Mouse (Mus musculus): ENCODE measurements around the gene Arhgef11. TPM values are rescaled to one million over a fixed set of nuclear protein-coding genes. Genes with fewer than 3 reads are reported as not detected.

The Arhgef11 gene
- polyA plus RNA-seq, 1 experiment from 2014 or later, result 11.0 TPM

DNA sequence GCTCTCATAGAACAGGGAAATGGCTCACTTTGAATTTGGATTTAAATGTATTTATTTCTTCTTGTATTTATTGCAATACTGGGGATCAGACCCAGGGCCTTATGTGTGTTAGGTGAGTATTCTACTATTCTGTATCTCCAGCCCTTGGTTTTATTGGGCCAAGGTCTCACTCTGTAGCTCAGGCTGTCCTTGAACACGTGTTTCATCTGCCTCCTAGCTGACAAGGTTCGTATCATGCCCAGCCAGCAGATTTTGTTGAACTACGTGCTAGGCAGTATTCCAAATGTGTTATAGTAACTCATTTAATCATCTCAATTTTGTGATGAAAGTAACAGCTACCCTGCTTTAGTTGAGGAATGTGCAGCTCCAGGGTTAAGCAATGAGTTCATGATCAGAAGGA lies 124.7 kb downstream of the Arhgef11 start:
- WGBS, result 77% methylated on average over 3 of the region's 3 CpGs
- no peaks in the 10 kb centered on the region for H3K9me3 ChIP-seq (replicated peaks; ENCODE audit: low read length)
- TF ChIP-seq CTCF (IDR thresholded peaks at IDR 0.05; ENCODE audit: low read depth), result no peak
- DNase-seq (ENCODE audit: low spot score) (no peak), ATAC-seq (replicated peaks; ENCODE audit: low FRiP score, low read depth) (no peak)
- peaks cover 18% of the 10 kb centered on the region for H3K36me3 ChIP-seq (ENCODE audit: insufficient read depth, low read length)
- H3K27ac ChIP-seq, result no peak overlapping the region
- H3K9ac ChIP-seq (ENCODE audit: low read depth, low read length), result no peak overlapping the region
- no peak overlapping the region for H3K4me3 ChIP-seq (replicated peaks; ENCODE audit: low read depth, low read length)
- peaks cover 8% of the 10 kb centered on the region; the same call in 1 of the 2 replicates for H3K4me1 ChIP-seq (replicated peaks; ENCODE audit: insufficient read depth, low read length)
- no peak overlapping the region for H3K4me2 ChIP-seq (ENCODE audit: low read length)
- H3K27me3 ChIP-seq (ENCODE audit: insufficient read depth, low read length), result no peaks in the 10 kb centered on the region

DNA sequence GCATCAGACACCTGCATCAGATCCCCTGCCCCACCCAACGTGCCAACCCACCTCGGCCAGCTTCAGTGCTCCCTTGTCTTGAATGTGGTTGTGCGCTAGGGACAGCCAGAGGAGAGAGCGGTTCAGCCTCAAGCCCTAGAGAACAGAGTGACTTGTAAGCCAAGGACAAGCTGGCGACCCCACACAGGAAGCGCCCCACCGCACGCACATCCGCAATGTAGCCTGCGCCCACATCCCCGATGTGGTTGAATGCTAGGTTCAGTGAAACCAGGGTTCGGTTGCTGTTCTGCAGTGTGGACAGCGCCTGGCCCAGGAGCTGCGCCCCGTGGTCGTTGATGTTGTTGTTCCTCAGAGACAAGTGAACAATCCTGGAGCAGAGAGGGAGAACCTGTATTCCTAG lies 125.4 kb downstream of the Arhgef11 start:
- no peak overlapping the region for H3K9ac ChIP-seq (ENCODE audit: low read depth, low read length)
- DNase-seq (ENCODE audit: low spot score) (no peak), ATAC-seq (replicated peaks; ENCODE audit: low FRiP score, low read depth) (no peak)
- no peak overlapping the region for H3K4me3 ChIP-seq (replicated peaks; ENCODE audit: low read depth, low read length)
- peaks cover 8% of the 10 kb centered on the region; the same call in 1 of the 2 replicates for H3K4me1 ChIP-seq (replicated peaks; ENCODE audit: insufficient read depth, low read length)
- peaks cover 11% of the 10 kb centered on the region for H3K36me3 ChIP-seq (ENCODE audit: insufficient read depth, low read length)
- TF ChIP-seq CTCF (IDR thresholded peaks at IDR 0.05; ENCODE audit: low read depth), result no peak
- no peak overlapping the region for H3K4me2 ChIP-seq (ENCODE audit: low read length)
- H3K27me3 ChIP-seq (ENCODE audit: insufficient read depth, low read length), result no peaks in the 10 kb centered on the region
- no peak overlapping the region for H3K27ac ChIP-seq
- WGBS, result 76% methylated on average over 16 of the region's 16 CpGs
- H3K9me3 ChIP-seq (replicated peaks; ENCODE audit: low read length), result no peaks in the 10 kb centered on the region

DNA sequence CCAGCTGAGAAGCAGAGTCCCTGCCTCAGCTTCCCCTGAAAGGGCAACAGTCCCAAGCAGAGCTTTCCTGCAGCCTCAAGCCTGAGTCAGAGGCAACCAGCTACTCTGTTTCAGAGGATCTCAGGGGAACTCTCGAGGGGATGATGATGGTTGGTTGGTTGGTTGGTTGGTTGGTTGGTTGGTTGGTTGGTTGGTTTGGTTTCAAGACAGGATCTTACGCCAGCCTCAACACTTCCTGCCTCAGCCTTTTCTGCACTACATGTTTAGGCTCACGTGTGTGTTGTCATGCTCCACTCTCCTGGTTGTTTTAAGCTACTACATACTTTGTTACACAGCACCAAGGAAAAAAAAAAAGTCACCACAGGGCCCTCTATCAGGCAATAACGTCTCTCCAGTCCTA lies 126.6 kb downstream of the Arhgef11 start:
- Histone ChIP-seq H3K4me1 (replicated peaks; ENCODE audit: insufficient read depth, low read length) (peaks cover 8% of the 10 kb centered on the region; the same call in 1 of the 2 replicates), H3K36me3 (ENCODE audit: insufficient read depth, low read length) (peaks cover under 1% of the 10 kb centered on the region), H3K4me3 (replicated peaks; ENCODE audit: low read depth, low read length) (no peak overlapping the region), H3K4me2 (ENCODE audit: low read length) (no peak overlapping the region), H3K27ac (no peak overlapping the region), H3K27me3 (ENCODE audit: insufficient read depth, low read length) (no peaks in the 10 kb centered on the region), H3K9ac (ENCODE audit: low read depth, low read length) (no peak overlapping the region), H3K9me3 (replicated peaks; ENCODE audit: low read length) (no peaks in the 10 kb centered on the region)
- 82% methylated on average over 4 of the region's 4 CpGs for WGBS
- DNase-seq (ENCODE audit: low spot score) (no peak), ATAC-seq (replicated peaks; ENCODE audit: low FRiP score, low read depth) (no peak)
- no peak for TF ChIP-seq CTCF (IDR thresholded peaks at IDR 0.05; ENCODE audit: low read depth)

DNA sequence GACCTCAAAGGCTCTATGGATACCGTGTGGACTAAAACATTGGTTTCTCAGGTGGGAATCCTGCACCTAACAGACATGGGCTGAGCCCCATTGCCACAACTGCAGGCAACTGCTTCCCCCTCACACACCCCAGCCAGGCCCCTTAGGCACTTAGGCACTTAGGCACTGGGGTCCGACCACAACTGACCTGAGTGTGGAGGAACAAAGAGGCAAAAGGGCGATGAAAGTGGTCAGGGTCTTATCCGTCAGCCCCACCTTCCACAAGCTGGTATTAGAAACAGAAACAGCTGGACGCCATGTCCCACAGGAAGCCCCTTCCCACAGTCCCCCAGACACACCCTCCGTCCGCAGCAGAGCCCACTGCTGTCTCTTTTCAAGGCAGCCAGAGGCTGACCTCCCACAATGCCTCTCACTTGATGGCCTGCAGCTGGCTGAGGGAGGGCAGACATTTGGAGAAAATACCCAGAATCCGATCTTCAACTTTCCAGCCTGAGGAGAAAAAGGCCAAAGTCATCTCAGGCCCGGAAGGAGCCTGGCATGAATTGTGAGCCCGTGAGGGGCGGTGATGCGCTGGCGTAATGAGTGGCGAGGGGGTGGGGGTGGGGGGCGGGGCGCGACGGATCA lies 127.8 kb downstream of the Arhgef11 start:
- WGBS, result 19% methylated on average over 18 of the region's 18 CpGs
- Histone ChIP-seq H3K9ac (ENCODE audit: low read depth, low read length) (peak overlapping the region; percentile 35; the same call in 1 of the 2 replicates), H3K27me3 (ENCODE audit: insufficient read depth, low read length) (no peaks in the 10 kb centered on the region), H3K27ac (peak overlapping the region; percentile 77), H3K36me3 (ENCODE audit: insufficient read depth, low read length) (peaks cover 8% of the 10 kb centered on the region; the same call in 1 of the 2 replicates), H3K4me2 (ENCODE audit: low read length) (peak overlapping the region; percentile 41), H3K9me3 (replicated peaks; ENCODE audit: low read length) (no peaks in the 10 kb centered on the region), H3K4me3 (replicated peaks; ENCODE audit: low read depth, low read length) (no peak overlapping the region), H3K4me1 (replicated peaks; ENCODE audit: insufficient read depth, low read length) (peaks cover 8% of the 10 kb centered on the region; the same call in 1 of the 2 replicates)
- DNase-seq (ENCODE audit: low spot score), result peak; percentile 87
- TF ChIP-seq CTCF (IDR thresholded peaks at IDR 0.05; ENCODE audit: low read depth), result no peak
- peak; percentile 42 for ATAC-seq (replicated peaks; ENCODE audit: low FRiP score, low read depth)

DNA sequence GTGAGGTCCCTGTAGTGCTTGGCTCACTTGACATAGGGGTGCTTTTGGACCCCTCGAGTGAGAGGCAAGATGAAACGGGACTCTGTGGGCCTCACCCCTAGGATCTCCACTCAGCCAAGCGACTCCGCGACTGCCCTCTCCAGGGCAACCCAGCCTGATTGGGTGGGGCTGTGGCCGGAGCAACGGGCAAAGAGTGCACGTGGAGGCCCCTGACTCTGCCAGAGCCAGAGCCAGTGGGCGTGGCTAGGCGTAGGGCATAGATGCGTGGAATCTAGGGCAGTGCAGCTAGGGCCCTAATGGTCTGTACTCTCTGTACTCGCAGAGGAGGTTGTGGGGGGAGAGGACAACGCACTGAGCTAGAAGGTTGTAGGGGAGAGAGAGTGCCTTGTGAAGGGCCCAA lies 131.1 kb downstream of the Arhgef11 start, which contains the start of gene Lrrc71:
Gene Lrrc71 (minus strand): TSS at position 195 of the 400 bp plus-strand sequence.
- no peak within 1 kb of the TSS for H3K4me2 ChIP-seq (ENCODE audit: low read length)
- H3K9ac ChIP-seq (ENCODE audit: low read depth, low read length), result 0 out of 2 replicates have a peak within 1 kb of the TSS, but pooled peaks have one; percentile 18
- WGBS, result 31% methylated on average over 13 of the region's 13 CpGs
- peaks cover 26% of the 10 kb centered on the region for H3K36me3 ChIP-seq (ENCODE audit: insufficient read depth, low read length)
- no peak within 1 kb of the TSS for H3K27ac ChIP-seq
- H3K4me3 ChIP-seq (replicated peaks; ENCODE audit: low read depth, low read length), result no peak within 1 kb of the TSS
- no peaks in the 10 kb centered on the region for H3K27me3 ChIP-seq (ENCODE audit: insufficient read depth, low read length)
- no peak for TF ChIP-seq CTCF (IDR thresholded peaks at IDR 0.05; ENCODE audit: low read depth)
- DNase-seq (ENCODE audit: low spot score) (no peak), ATAC-seq (replicated peaks; ENCODE audit: low FRiP score, low read depth) (peak; percentile 56)
- H3K9me3 ChIP-seq (replicated peaks; ENCODE audit: low read length), result no peaks in the 10 kb centered on the region
- peaks cover 8% of the 10 kb centered on the region; the same call in 1 of the 2 replicates for H3K4me1 ChIP-seq (replicated peaks; ENCODE audit: insufficient read depth, low read length)

DNA sequence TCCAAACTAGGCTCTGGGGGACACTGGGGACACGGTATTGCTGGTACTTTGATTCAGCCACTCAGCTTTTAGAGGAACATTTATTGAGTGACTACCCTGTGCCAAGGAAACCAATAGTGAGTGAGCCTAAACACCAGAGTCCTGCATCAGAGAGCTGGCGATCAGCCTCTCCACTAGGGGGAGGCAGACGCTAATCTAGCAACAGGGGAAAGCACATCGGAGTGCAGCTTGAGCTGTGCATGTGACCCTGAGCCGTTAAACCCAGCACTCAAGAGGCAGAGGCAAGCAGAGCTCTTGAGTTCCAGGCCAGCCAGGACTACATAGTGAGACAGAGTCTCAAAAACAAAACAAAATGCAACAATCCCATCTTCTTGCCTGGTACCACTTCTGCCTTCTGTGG lies 131.7 kb downstream of the Arhgef11 start:
- Histone ChIP-seq H3K36me3 (ENCODE audit: insufficient read depth, low read length) (peaks cover 32% of the 10 kb centered on the region), H3K9ac (ENCODE audit: low read depth, low read length) (no peak overlapping the region), H3K27ac (no peak overlapping the region), H3K4me2 (ENCODE audit: low read length) (no peak overlapping the region), H3K27me3 (ENCODE audit: insufficient read depth, low read length) (no peaks in the 10 kb centered on the region), H3K4me1 (replicated peaks; ENCODE audit: insufficient read depth, low read length) (peaks cover 8% of the 10 kb centered on the region; the same call in 1 of the 2 replicates), H3K4me3 (replicated peaks; ENCODE audit: low read depth, low read length) (no peak overlapping the region), H3K9me3 (replicated peaks; ENCODE audit: low read length) (no peaks in the 10 kb centered on the region)
- TF ChIP-seq CTCF (IDR thresholded peaks at IDR 0.05; ENCODE audit: low read depth), result peak; percentile 79
- ATAC-seq (replicated peaks; ENCODE audit: low FRiP score, low read depth) (no peak), DNase-seq (ENCODE audit: low spot score) (peak; percentile 57)
- 16% methylated on average over 5 of the region's 5 CpGs for WGBS

Measured in kidney, postnatal 0 days (tissue).